Mouse (Mus musculus) CH12.LX (cell line): ENCODE data around the gene Rnase13.

Source experiments
- BHLHE40 ChIP-seq: IDR thresholded peaks from 2 replicates; pipeline ENCODE4 v1.6.1; 2011; ENCODE audit warnings: mild to moderate bottlenecking, low read depth, low read length, improper control_type of control experiment
- CHD1 ChIP-seq: IDR thresholded peaks from 2 replicates; pipeline ENCODE4 v1.6.1; 2012; ENCODE audit warnings: low read depth, low read length, improper control_type of control experiment, inconsistent platforms
- CTCF ChIP-seq, 2 experiments: IDR thresholded peaks in 1 of 2; conservative IDR thresholded peaks in 1 of 2; 2 replicates each; pipeline ENCODE4 v1.5.1; 2011 to 2012; ENCODE audit warnings: low read depth in 2 of 2, low read length in 2 of 2, improper control_type of control experiment in 1 of 2, inconsistent platforms in 1 of 2, mild to moderate bottlenecking in 1 of 2, moderate library complexity in 1 of 2
- NELFE ChIP-seq: IDR thresholded peaks from 2 replicates; pipeline ENCODE4 v1.6.1; 2011; ENCODE audit warnings: low read depth, low read length, improper control_type of control experiment
- POLR2A ChIP-seq: IDR thresholded peaks from 2 replicates; pipeline ENCODE4 v1.6.1; 2011; ENCODE audit warnings: low read depth, mild to moderate bottlenecking, improper control_type of control experiment, low read length
- SMC3 ChIP-seq: IDR thresholded peaks from 2 replicates; pipeline ENCODE4 v1.6.1; 2011; ENCODE audit warnings: low read depth, low read length, improper control_type of control experiment
- ZMIZ1 ChIP-seq: IDR thresholded peaks from 2 replicates; pipeline ENCODE4 v1.6.1; 2012; ENCODE audit warnings: low read depth, mild to moderate bottlenecking, inconsistent platforms, low read length, improper control_type of control experiment

GRCm38 (mm10) chr14:51896019-51896418 is 26.6 kb downstream of the Rnase13 start:
- no peak for TF ChIP-seq SMC3
- no peak for TF ChIP-seq CTCF (conservative IDR thresholded peaks at IDR 0.05 in 1 of 2, IDR thresholded peaks at IDR 0.05 in 1 of 2; ENCODE audit: low read depth in 2 of 2, low read length in 2 of 2)
- TF ChIP-seq NELFE: no peak
- no peak for TF ChIP-seq BHLHE40
- TF ChIP-seq POLR2A: no peak
- no peak for TF ChIP-seq ZMIZ1
- TF ChIP-seq CHD1: no peak
